Mouse (Mus musculus): Measurements from ENCODE around the gene Itpk1.

DNA sequence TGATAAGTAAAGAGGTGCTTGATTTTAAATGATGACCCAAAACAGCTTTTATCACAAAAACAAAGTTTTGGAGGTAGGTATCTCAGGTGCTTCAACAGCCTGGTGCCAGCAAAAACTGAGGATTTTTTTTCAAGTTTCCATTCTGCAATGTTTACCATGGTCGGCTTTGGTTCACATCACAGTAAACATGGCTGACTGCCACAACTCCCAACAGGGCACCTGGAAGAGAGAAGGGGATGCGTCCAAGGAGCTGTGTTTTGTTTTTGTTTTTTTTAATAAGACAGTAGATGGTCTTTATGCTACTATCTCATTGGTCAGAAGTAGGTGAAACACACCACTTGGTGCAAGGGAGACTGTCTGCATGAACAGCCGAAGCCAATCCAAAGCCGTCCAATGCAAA, 54.1 kb downstream of the Itpk1 start:
- TF ChIP-seq CTCF (IDR thresholded peaks at IDR 0.05) (no peak), EP300 (IDR thresholded peaks at IDR 0.05) (no peak)
